Mouse (Mus musculus) splenic B cell, adult 2 months (primary cell): Measurements from ENCODE around the gene Ets2.

ENCODE experiments used
- DNase-seq: peaks from one replicate; pipeline ENCODE4 v3.0.0-alpha.2; 2011; ENCODE audit warnings: low read depth, low spot score
- H3K27me3 ChIP-seq: 2 replicates; pipeline ENCODE4 v1.6.1; 2012; ENCODE audit warnings: mild to moderate bottlenecking, low read length, moderate library complexity, mixed read lengths; ENCODE audit not compliant: control insufficient read depth, poor library complexity, insufficient read depth, severe bottlenecking
- H3K36me3 ChIP-seq: 2 replicates; pipeline ENCODE4 v1.6.1; 2012; ENCODE audit warnings: mild to moderate bottlenecking, low read length, moderate library complexity, mixed read lengths; ENCODE audit not compliant: control insufficient read depth, poor library complexity, insufficient read depth, severe bottlenecking

Ets2 gene

GRCm38 (mm10) chr16:95676668-95677067 is 25.2 kb upstream of the Ets2 start:
- Histone ChIP-seq H3K36me3 (no peaks in the 10 kb centered on the region), H3K27me3 (no peaks in the 10 kb centered on the region)
- DNase-seq = no peak

- Histone ChIP-seq H3K27me3 (no peaks in the 10 kb centered on the region), H3K36me3 (no peaks in the 10 kb centered on the region)
- no peak for DNase-seq
Measured at GRCm38 (mm10) chr16:95682431-95682892, 19.4 kb upstream of the Ets2 start.

GRCm38 (mm10) chr16:95685807-95686206 is 16.1 kb upstream of the Ets2 start:
- H3K36me3 ChIP-seq = no peaks in the 10 kb centered on the region
- DNase-seq = no peak
- no peaks in the 10 kb centered on the region for H3K27me3 ChIP-seq

- DNase-seq = no peak
- Histone ChIP-seq H3K36me3 (no peaks in the 10 kb centered on the region), H3K27me3 (no peaks in the 10 kb centered on the region)
Measured at GRCm38 (mm10) chr16:95686246-95686645, 15.6 kb upstream of the Ets2 start.

- no peak for DNase-seq
- H3K27me3 ChIP-seq = no peaks in the 10 kb centered on the region
Measured at GRCm38 (mm10) chr16:95686901-95687300, 15.0 kb upstream of the Ets2 start.

GRCm38 (mm10) chr16:95688010-95688409 is 13.9 kb upstream of the Ets2 start:
- no peaks in the 10 kb centered on the region for H3K36me3 ChIP-seq
- H3K27me3 ChIP-seq = no peaks in the 10 kb centered on the region
- no peak for DNase-seq

More at GRCm38 (mm10) chr16:95686901-95687300, 15.0 kb upstream of the Ets2 start:
- H3K36me3 ChIP-seq = no peaks in the 10 kb centered on the region

GRCm38 (mm10) chr16:95696599-95696998 is 5.3 kb upstream of the Ets2 start:
- no peaks in the 10 kb centered on the region for H3K27me3 ChIP-seq
- DNase-seq = no peak
- H3K36me3 ChIP-seq = no peaks in the 10 kb centered on the region

GRCm38 (mm10) chr16:95699721-95700120 is 2.2 kb upstream of the Ets2 start:
- Histone ChIP-seq H3K27me3 (no peaks in the 10 kb centered on the region), H3K36me3 (no peaks in the 10 kb centered on the region)
- DNase-seq = no peak

GRCm38 (mm10) chr16:95700224-95700623 is 1.7 kb upstream of the Ets2 start:
- no peak for DNase-seq
- no peaks in the 10 kb centered on the region for H3K27me3 ChIP-seq
- no peaks in the 10 kb centered on the region for H3K36me3 ChIP-seq

- DNase-seq = peak; percentile 23
- Histone ChIP-seq H3K27me3 (no peaks in the 10 kb centered on the region), H3K36me3 (no peaks in the 10 kb centered on the region)
Measured at GRCm38 (mm10) chr16:95702562-95703545, 979 bp downstream of the Ets2 start.

- no peak for DNase-seq
- Histone ChIP-seq H3K27me3 (no peaks in the 10 kb centered on the region), H3K36me3 (no peaks in the 10 kb centered on the region)
Measured at GRCm38 (mm10) chr16:95703958-95704357, 2.1 kb downstream of the Ets2 start.

GRCm38 (mm10) chr16:95704662-95705330 is 2.9 kb downstream of the Ets2 start:
- no peaks in the 10 kb centered on the region for H3K27me3 ChIP-seq
- no peak for DNase-seq
- H3K36me3 ChIP-seq = 0 out of 2 replicates have a peak, but pooled peaks cover 3% of the 10 kb centered on the region

GRCm38 (mm10) chr16:95705771-95706170 is 3.9 kb downstream of the Ets2 start:
- peaks cover 3% of the 10 kb centered on the region; the same call in 1 of the 2 replicates for H3K36me3 ChIP-seq
- H3K27me3 ChIP-seq = no peaks in the 10 kb centered on the region
- no peak for DNase-seq

GRCm38 (mm10) chr16:95708211-95709004 is 6.5 kb downstream of the Ets2 start:
- H3K27me3 ChIP-seq = no peaks in the 10 kb centered on the region
- DNase-seq = no peak

More at GRCm38 (mm10) chr16:95708211-95709004, 6.5 kb downstream of the Ets2 start:
- H3K36me3 ChIP-seq = peaks cover 7% of the 10 kb centered on the region
